Mouse (Mus musculus) kidney, adult 2 months (tissue): Measurements from ENCODE around the gene Olfr279.

Source experiments
- CTCF ChIP-seq: fragments of 200-500 bp; conservative IDR thresholded peaks from 2 replicates; pipeline ENCODE4 v1.5.1; 2011; ENCODE audit warnings: low read depth, mild to moderate bottlenecking, control low read depth, low read length, moderate library complexity, mixed read lengths; ENCODE audit not compliant: insufficient read depth, insufficient read length
- POLR2A ChIP-seq: fragments of 200-500 bp; IDR thresholded peaks from one replicate; pipeline ENCODE4 v1.6.1; 2011; ENCODE audit warnings: low read depth, low read length, control low read depth

DNA sequence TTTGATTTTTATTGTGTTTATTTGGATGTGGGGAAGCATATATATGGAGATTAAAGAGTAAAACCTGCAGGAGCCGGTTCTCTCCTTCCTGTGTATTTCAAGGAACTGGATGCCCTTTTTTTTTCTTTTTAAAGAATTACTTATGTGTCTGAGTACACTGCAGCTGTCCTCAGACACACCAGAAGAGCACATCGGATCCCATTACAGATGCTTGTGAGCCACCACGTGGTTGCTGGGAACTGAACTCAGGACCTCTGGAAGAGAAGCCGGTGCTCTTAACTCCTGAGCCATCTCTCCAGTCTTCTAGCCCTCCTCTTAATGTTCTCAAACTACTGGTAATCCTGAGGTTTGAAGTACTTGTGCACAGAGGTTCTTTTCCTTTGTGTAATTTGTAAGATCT is 45.7 kb downstream of the Olfr279 start:
- TF ChIP-seq CTCF = no peak
- no peak for TF ChIP-seq POLR2A
